Mouse (Mus musculus) liver, embryonic 13.5 days (tissue): ENCODE results near the gene Tmed9. TPM values are rescaled to one million over a fixed set of nuclear protein-coding genes. Genes with fewer than 3 reads are reported as not detected.

Experiments used
- ATAC-seq: fragments of 200-750 bp; cut with Nextera tagmentation; 2 replicates; pipeline ENCODE4 v1.8.0; 2017; ENCODE audit warnings: low read depth, mild to moderate bottlenecking, moderate number of reproducible peaks, moderate library complexity
- DNase-seq: peaks from one replicate; pipeline ENCODE4 v3.0.0; 2022
- H3K27ac ChIP-seq: fragments of 300-500 bp; sonication (generic); 2 replicates; pipeline ENCODE4 v1.5.1; 2015; ENCODE audit warnings: moderate library complexity, mild to moderate bottlenecking, inconsistent platforms
- H3K27me3 ChIP-seq: fragments of 300-500 bp; sonication (generic); 2 replicates; pipeline ENCODE4 v1.6.1; 2015; ENCODE audit warnings: mild to moderate bottlenecking, inconsistent platforms
- H3K36me3 ChIP-seq: fragments of 300-500 bp; sonication (generic); 2 replicates; pipeline ENCODE4 v1.6.1; 2015; ENCODE audit warnings: mild to moderate bottlenecking, inconsistent platforms
- H3K4me1 ChIP-seq: fragments of 300-500 bp; sonication (generic); replicated peaks from 2 replicates; pipeline ENCODE4 v1.6.1; 2015; ENCODE audit warnings: inconsistent platforms
- H3K4me2 ChIP-seq: fragments of 300-500 bp; sonication (generic); 2 replicates; pipeline ENCODE4 v1.6.1; 2015; ENCODE audit warnings: inconsistent platforms, mild to moderate bottlenecking, moderate library complexity
- H3K4me3 ChIP-seq: fragments of 300-500 bp; sonication (generic); replicated peaks from 2 replicates; pipeline ENCODE4 v1.5.1; 2015; ENCODE audit warnings: mild to moderate bottlenecking, inconsistent platforms
- H3K9ac ChIP-seq: fragments of 300-500 bp; sonication (generic); 2 replicates; pipeline ENCODE4 v1.6.1; 2015; ENCODE audit warnings: mild to moderate bottlenecking, inconsistent platforms
- H3K9me3 ChIP-seq: fragments of 300-500 bp; sonication (generic); replicated peaks from 2 replicates; pipeline ENCODE4 v1.6.1; 2016; ENCODE audit warnings: inconsistent platforms
- WGBS: fragments of 180-500 bp; shearing (Covaris S2); methylation state at CpG from one replicate; pipeline ENCODE4 v1.1.7; 2015; ENCODE audit not compliant: insufficient replicate concordance; 5-methylcytosine and 5-hydroxymethylcytosine counted together
- polyA plus RNA-seq: library from polyadenylated mRNA; unstranded; fragments of >200 nt; fragmentation: Nextera tagmentation; extraction: Ambion mirVana; gene quantifications from 2 replicates; pipeline ENCODE4 v1.2.1, GENCODE M21; 2015

Tmed9 gene
- polyA plus RNA-seq, 1 experiment from 2014 or later: 65.0 TPM

- peak; percentile 96 for DNase-seq
- H3K9ac ChIP-seq: peak overlapping the region; percentile 91
- H3K27ac ChIP-seq: peak overlapping the region; percentile 71
- peaks cover 35% of the 10 kb centered on the region for H3K36me3 ChIP-seq
- peak; percentile 97 for ATAC-seq
- H3K4me3 ChIP-seq: peak overlapping the region; percentile 90
- H3K9me3 ChIP-seq: no peaks in the 10 kb centered on the region
- WGBS: 3% methylated on average over 29 of the region's 29 CpGs
- H3K4me1 ChIP-seq: peaks cover 26% of the 10 kb centered on the region
- peak overlapping the region; percentile 77 for H3K4me2 ChIP-seq
- 0 out of 2 replicates have a peak, but pooled peaks cover 12% of the 10 kb centered on the region for H3K27me3 ChIP-seq
Measured at GRCm38 (mm10) chr13:55592512-55593253, 19.2 kb downstream of the Tmed9 start.

GRCm38 (mm10) chr13:55593254-55593747 is 19.8 kb downstream of the Tmed9 start:
- H3K4me2 ChIP-seq: peak overlapping the region; percentile 77
- H3K9me3 ChIP-seq: no peaks in the 10 kb centered on the region
- peak overlapping the region; percentile 90 for H3K4me3 ChIP-seq
- 0 out of 2 replicates have a peak, but pooled peaks cover 12% of the 10 kb centered on the region for H3K27me3 ChIP-seq
- peak overlapping the region; percentile 71 for H3K27ac ChIP-seq
- no peak for DNase-seq
- H3K36me3 ChIP-seq: peaks cover 39% of the 10 kb centered on the region
- ATAC-seq: peak; percentile 39
- peak overlapping the region; percentile 91 for H3K9ac ChIP-seq
- H3K4me1 ChIP-seq: peaks cover 26% of the 10 kb centered on the region
- under 1% methylated on average over 31 of the region's 31 CpGs for WGBS

- DNase-seq (no peak), ATAC-seq (no peak)
- no peak overlapping the region for H3K27ac ChIP-seq
- H3K4me3 ChIP-seq: no peak overlapping the region
- H3K36me3 ChIP-seq: peaks cover 39% of the 10 kb centered on the region
- peaks cover 39% of the 10 kb centered on the region for H3K4me1 ChIP-seq
- H3K27me3 ChIP-seq: 0 out of 2 replicates have a peak, but pooled peaks cover 5% of the 10 kb centered on the region
- no peak overlapping the region for H3K9ac ChIP-seq
- no peaks in the 10 kb centered on the region for H3K9me3 ChIP-seq
- 87% methylated on average over 12 of the region's 12 CpGs for WGBS
- H3K4me2 ChIP-seq: no peak overlapping the region
Measured at GRCm38 (mm10) chr13:55595375-55595774, 21.8 kb downstream of the Tmed9 start.

- Histone ChIP-seq H3K27me3 (no peaks in the 10 kb centered on the region), H3K4me2 (no peak overlapping the region), H3K9ac (no peak overlapping the region), H3K9me3 (no peaks in the 10 kb centered on the region), H3K27ac (no peak overlapping the region), H3K4me1 (peaks cover 43% of the 10 kb centered on the region), H3K4me3 (no peak overlapping the region), H3K36me3 (peaks cover 39% of the 10 kb centered on the region)
- no peak for ATAC-seq
- 92% methylated on average over 12 of the region's 12 CpGs for WGBS
- DNase-seq: no peak
Measured at GRCm38 (mm10) chr13:55596802-55597201, 23.3 kb downstream of the Tmed9 start.

GRCm38 (mm10) chr13:55599566-55600540 is 26.3 kb downstream of the Tmed9 start, which contains the start of gene B4galt7:
Gene B4galt7 (plus strand): TSS chr13:55599896.
- H3K27ac ChIP-seq: peak within 1 kb of the TSS; percentile 73

GRCm38 (mm10) chr13:55600657-55601056 is 27.1 kb downstream of the Tmed9 start:
- DNase-seq: no peak
- Histone ChIP-seq H3K27ac (no peak overlapping the region), H3K36me3 (peaks cover 38% of the 10 kb centered on the region), H3K9me3 (no peaks in the 10 kb centered on the region), H3K4me2 (peak overlapping the region; percentile 91), H3K4me1 (peaks cover 21% of the 10 kb centered on the region), H3K9ac (peak overlapping the region; percentile 85), H3K4me3 (peak overlapping the region; percentile 89), H3K27me3 (no peaks in the 10 kb centered on the region)
- WGBS: 7% methylated on average over 9 of the region's 9 CpGs
- ATAC-seq: peak; percentile 35; the same call in 1 of the 2 replicates

More at GRCm38 (mm10) chr13:55599566-55600540, 26.3 kb downstream of the Tmed9 start, which contains the start of gene B4galt7:
- peak within 1 kb of the TSS; percentile 91 for H3K4me2 ChIP-seq
- no peaks in the 10 kb centered on the region for H3K27me3 ChIP-seq
- H3K4me1 ChIP-seq: peaks cover 21% of the 10 kb centered on the region
- ATAC-seq (peak; percentile 87), DNase-seq (peak; percentile 76)
- H3K9me3 ChIP-seq: no peaks in the 10 kb centered on the region
- peak within 1 kb of the TSS; percentile 89 for H3K4me3 ChIP-seq
- peaks cover 43% of the 10 kb centered on the region for H3K36me3 ChIP-seq
- WGBS: 6% methylated on average over 51 of the region's 51 CpGs
- H3K9ac ChIP-seq: peak within 1 kb of the TSS; percentile 85

GRCm38 (mm10) chr13:55601611-55602010 is 28.1 kb downstream of the Tmed9 start:
- H3K4me3 ChIP-seq: 0 out of 2 replicates have a peak overlapping the region, but pooled peaks have one; percentile 89
- peaks cover 33% of the 10 kb centered on the region for H3K36me3 ChIP-seq
- DNase-seq (peak; percentile 70), ATAC-seq (no peak)
- no peaks in the 10 kb centered on the region for H3K27me3 ChIP-seq
- H3K4me1 ChIP-seq: peaks cover 21% of the 10 kb centered on the region
- 3% methylated on average over 3 of the region's 3 CpGs for WGBS
- no peak overlapping the region for H3K27ac ChIP-seq
- H3K4me2 ChIP-seq: no peak overlapping the region
- H3K9ac ChIP-seq: no peak overlapping the region
- H3K9me3 ChIP-seq: no peaks in the 10 kb centered on the region

- H3K4me3 ChIP-seq: no peak overlapping the region
- no peak overlapping the region for H3K9ac ChIP-seq
- ATAC-seq: no peak
- H3K4me2 ChIP-seq: no peak overlapping the region
- H3K27ac ChIP-seq: no peak overlapping the region
- peaks cover 39% of the 10 kb centered on the region for H3K36me3 ChIP-seq
- H3K4me1 ChIP-seq: peaks cover 19% of the 10 kb centered on the region
- no peaks in the 10 kb centered on the region for H3K9me3 ChIP-seq
- WGBS: 86% methylated on average over 3 of the region's 3 CpGs
- no peak for DNase-seq
- H3K27me3 ChIP-seq: no peaks in the 10 kb centered on the region
Measured at GRCm38 (mm10) chr13:55604606-55605005, 31.1 kb downstream of the Tmed9 start.

GRCm38 (mm10) chr13:55606899-55607623 is 33.5 kb downstream of the Tmed9 start:
- DNase-seq (no peak), ATAC-seq (no peak)
- Histone ChIP-seq H3K27ac (no peak overlapping the region), H3K27me3 (no peaks in the 10 kb centered on the region), H3K4me2 (no peak overlapping the region), H3K36me3 (peaks cover 42% of the 10 kb centered on the region), H3K9me3 (no peaks in the 10 kb centered on the region), H3K9ac (no peak overlapping the region), H3K4me1 (peaks cover 6% of the 10 kb centered on the region; the same call in 1 of the 2 replicates), H3K4me3 (no peak overlapping the region)
- WGBS: 51% methylated on average over 10 of the region's 10 CpGs

GRCm38 (mm10) chr13:55607624-55608006 is 34.1 kb downstream of the Tmed9 start:
- 77% methylated on average over 2 of the region's 2 CpGs for WGBS
- Histone ChIP-seq H3K27me3 (no peaks in the 10 kb centered on the region), H3K9ac (no peak overlapping the region), H3K9me3 (no peaks in the 10 kb centered on the region), H3K36me3 (peaks cover 42% of the 10 kb centered on the region), H3K4me1 (peaks cover 6% of the 10 kb centered on the region; the same call in 1 of the 2 replicates), H3K4me2 (no peak overlapping the region), H3K4me3 (no peak overlapping the region), H3K27ac (no peak overlapping the region)
- ATAC-seq: no peak
- DNase-seq: no peak
